Mouse (Mus musculus) right cerebral cortex, postnatal 10 days (tissue): Measurements from ENCODE around the gene Zyg11a.
"Not testable (repeated sequence)": the region's sequence is repeated elsewhere in the genome, so short reads cannot be mapped to it uniquely, and the experiment has no call there.

Experiments used
- DNase-seq, 2 experiments: peaks; one replicate each; pipeline ENCODE4 v3.0.0; 2021; ENCODE audit warnings: low spot score in 2 of 2

Gene Zyg11a

DNA sequence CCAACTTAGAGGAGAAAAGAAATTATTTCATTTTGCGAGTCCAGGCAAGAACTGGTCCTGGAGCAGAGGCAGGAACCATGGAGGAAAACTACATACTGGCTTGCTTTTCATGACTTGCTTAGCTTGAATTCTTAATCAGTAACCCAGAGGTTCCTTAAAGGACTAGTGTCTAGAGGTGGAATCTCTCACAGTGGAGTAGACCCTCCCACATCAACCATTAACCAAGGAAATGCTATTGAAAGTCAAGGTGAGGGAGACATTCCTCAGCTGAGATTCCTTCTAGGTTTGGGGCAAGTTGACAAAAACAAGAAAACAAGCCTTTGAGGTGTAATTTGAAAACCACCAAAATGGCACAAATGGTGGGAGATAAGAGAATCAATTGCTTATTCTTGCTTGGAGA, 73.0 kb downstream of the Zyg11a start, which contains the start of gene Scp2:
TSS of gene Scp2 (minus strand) at position 119 of the 400 bp plus-strand sequence.
- no peak for DNase-seq

DNA sequence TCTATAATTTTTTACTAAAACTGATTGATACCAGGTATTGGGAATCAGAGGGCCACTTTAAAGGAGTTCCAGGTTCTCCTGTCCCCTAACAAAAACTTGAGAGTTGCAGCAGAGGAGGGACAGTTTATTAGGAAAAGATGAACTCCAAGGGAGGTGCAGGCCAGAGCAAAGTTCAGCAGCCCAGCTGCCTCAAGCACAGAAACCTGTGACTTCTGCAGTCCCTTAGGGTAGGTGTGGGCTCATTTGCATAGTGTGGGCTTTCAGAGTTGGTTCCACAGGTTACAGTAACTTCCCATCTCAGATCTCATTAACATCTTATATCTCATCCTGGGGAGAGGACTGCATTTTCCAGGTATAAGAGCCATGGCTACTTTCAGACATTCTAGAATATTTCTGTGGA, 74.1 kb downstream of the Zyg11a start:
- no peak for DNase-seq

DNA sequence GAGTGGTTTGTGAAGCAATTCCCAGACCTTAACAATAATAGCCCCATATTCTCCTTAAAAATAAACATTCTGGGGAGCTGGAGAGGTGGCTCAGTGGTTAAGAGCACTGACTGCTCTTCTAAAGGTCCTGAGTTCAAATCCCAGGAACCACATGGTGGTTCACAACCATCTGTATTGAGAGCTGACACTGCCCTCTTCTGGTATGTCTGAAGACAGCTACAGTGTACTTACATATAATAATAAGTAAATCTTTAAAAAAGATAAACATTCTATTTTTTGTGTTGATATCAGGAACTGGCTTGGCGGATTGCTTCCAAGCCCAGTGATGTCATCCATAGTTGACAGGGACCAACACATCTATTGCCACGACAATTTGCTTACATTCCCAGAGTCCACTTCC, 74.7 kb downstream of the Zyg11a start:
- not testable (repeated sequence) for DNase-seq

DNA sequence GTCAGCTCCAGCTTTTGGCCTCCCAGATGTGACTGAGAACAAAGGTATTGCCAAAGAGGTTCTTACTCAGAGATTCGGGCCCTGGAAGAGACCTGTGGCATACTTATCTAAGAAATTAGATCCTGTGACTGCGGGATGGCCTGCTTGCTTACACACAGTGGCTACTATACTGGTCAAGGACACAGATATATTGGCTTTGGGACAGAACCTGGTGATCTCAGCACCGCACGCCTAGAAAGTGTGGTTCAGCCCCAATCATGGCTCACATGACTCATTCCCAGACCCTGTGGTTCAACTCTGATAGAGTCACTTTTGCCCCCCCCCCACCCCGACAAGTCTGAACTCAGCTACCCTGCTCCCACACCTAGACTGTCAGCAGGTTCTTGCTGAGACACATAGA, 80.9 kb downstream of the Zyg11a start:
- DNase-seq = no peak
